Mouse (Mus musculus) liver (tissue): ENCODE data around the gene D130040H23Rik.
"Not testable (repeated sequence)": the region's sequence is repeated elsewhere in the genome, so short reads cannot be mapped to it uniquely, and the experiment has no call there.

Experiments
- DNase-seq: peaks from one replicate; pipeline ENCODE4 v3.0.0-alpha.2; 2020; ENCODE audit warnings: mixed read lengths

D130040H23Rik gene

DNA sequence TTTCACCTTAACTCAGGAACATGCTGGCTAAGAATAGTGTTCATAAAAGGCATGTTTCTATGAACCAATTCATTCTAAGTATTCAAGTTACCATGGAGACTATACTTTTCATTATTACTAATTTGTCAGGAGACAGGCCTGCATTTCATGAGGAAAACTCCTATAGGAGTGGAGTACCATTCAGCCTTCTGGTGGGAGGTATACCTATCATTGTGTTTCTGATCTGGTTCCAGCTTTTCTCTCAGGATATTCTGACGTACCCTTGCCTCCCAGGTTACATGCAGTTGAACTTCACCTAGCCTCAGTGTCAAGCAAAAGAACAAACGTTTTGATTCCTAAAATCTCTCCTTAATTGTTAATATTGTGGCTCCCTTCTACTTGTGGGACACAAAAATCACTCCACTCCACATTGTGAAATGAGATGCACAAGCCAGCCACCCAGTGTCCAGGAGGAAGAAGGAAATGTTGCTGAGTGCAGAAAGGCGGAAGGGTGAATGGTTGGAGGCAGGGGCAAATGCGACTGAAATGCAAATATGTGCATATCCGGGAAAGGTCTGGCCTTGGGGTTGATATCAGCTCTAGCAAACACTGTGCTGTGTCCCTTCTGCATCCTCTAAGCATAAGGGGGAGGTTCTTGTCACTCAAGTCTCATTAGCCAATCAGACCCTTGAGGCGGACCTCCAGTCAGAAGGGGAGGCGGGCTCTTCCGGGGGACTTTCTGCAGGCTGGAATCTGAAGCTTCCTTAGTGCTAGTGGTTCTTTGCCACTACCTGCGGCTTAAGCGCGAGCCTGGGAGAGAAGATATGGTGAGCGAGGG is at the start of gene D130040H23Rik:
TSS of gene D130040H23Rik (plus strand) at position 695 of the 817 bp plus-strand sequence.
- DNase-seq: peak; percentile 70

DNA sequence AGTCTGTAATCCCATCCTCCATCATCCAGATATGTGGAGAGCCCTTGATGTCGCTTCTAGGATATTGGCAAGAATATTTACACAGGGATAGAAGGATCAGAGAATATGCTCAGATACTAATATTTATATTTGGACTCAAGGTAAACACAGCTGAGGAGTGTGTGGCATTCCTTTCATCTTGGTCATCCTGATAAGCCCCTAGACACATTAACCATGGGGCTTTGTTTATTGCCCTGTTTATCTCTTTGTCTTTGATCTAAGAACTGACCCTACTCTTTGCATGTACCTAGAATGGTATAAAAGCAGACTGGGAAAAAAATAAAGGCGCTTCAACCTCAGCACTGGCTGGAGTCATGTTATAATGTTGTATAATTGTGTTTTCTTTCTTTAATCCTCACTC is 28.3 kb upstream of the D130040H23Rik start:
- DNase-seq: no peak

DNA sequence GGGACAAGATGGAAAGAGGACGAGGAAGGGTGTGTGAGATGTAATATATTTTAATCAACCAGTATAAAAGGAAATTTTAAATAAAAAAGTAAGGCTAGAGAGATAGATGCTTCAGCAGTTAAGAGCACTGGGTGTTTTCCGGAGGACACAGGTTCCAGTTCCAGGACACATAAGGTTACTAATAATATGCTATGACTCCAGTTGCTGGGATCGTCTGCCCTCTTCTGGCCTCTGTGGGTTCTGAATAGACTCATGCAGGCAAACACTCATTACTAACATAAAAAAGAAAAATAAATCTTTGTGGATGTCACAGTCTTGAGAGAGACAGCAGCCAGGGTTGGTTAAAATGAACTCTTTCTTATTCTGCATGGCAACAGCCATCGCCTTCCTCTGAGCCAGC is 2.4 kb upstream of the D130040H23Rik start:
- DNase-seq: no peak

DNA sequence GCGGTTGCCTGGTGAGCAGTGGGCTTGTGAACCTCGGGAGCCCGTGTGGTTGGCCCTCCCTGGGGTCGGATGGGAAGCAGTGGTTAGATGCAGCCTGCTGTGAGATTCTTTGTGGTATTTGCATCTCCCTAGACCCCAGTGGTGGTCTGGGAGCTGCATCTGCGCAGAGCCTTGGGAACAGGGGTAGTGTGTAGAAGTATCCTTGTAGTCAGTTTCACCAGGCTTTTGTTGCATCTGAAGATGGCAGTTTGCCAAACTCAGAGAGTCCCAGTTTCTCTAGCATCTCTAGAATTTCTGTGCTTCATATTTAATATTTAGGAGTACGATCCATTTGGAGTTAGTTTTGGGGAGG is 299 bp downstream of the D130040H23Rik start:
- no peak for DNase-seq

DNA sequence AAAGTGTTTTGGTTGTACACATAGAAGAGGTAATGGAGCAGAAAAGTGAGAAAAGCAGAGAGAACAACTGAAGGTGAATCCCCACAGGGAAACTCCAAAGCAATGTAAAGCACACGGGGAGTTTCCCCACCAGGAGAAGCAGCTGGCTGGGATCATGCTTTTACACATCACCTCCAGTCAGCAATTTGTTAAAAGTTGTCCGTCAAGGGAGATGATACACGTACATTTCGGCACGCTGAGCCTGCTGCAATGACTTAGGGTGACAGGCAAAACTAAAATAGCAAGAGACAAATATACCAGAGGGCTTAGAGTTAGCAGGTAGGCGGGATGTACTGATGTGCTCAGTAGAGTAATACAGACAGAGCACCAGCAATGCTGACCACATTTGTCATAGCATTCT is 1.6 kb downstream of the D130040H23Rik start:
- no peak for DNase-seq

DNA sequence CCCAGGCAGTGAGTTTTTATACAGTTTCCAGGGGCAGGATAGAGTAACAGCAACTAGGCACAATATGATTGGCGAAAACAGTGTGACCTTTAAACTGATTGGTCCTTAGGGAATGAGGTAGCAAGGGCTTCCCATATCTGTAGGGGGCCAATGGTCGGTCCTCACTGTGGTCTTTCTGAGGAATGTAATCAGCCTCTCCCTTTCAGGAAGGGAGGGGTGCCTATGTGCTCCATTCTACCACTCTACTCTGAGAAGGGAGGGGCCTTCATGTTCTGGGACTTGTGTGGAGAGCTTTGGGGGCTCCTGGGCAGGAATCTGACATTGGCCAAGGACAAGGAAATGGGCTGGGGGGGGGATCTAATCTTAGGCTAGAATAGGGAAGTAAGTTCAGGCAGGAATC is 53.9 kb downstream of the D130040H23Rik start:
- DNase-seq: no peak

DNA sequence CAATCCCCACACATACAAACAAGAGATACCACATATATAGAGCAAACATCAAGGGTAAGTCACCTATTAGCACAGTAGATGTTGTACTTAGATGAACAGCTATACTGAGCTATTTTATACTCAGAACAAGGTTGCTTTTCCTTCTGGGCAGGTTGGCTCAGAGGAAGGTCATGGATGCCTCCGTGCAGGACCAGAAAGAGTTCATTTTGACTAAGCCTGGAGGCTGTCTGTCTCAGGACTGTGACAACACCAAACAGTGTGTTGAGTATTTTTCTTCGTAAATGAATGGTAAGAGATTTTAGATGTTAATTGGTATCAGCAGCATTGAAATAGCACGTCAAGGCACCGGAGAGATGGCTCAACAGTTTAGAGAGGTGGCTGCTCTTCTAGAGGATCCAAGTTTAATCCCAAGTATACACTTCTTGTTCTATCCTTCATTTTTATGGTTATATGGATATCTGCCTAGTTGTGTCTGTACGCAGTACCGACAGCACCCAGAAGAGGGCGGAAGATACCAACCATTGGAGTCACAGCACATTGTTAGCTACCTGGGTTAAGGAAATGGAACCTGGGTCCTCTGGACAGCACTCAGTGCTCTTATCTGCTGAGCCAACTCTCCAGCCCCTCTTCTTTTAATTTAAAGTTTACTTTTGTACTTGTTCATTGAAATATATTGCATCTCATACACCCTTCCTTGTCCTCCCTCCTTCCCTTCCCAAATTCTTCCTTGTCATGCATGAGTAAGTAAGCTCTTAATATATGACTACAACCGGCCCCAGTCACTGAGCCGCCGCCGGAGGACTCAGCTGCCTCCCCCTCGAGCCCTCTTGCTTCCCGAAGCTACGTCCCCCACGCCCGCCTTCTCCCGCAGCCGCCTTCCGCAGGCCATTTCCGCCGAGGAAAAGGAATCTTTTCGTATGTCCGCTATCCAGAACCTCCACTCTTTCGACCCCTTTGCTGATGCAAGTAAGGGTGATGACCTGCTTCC is 57.7 kb downstream of the D130040H23Rik start:
- peak; percentile 75 for DNase-seq

DNA sequence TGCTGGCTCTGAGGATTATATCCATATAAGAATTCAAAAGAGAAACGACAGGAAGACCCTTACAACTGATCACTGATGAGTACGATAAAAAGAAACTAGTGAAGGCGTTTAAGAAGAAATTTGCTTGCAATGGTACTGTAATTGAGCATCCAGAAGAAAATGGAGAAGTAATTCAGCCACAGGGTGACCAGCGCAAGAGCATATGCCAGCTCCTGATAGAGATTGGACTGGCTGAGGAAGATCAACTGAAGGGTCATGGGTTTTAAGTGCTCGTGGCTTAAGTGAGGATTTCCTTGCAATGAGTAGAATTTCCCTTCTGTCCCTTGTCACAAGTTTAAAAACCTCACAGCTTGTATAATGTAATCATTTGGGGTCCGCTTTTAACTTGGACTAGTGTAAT is 58.4 kb downstream of the D130040H23Rik start:
- DNase-seq: not testable (repeated sequence)
